Mouse (Mus musculus): ENCODE data around the gene Pou5f1. TPM values are rescaled to one million over a fixed set of nuclear protein-coding genes. Genes with fewer than 3 reads are reported as not detected.

The Pou5f1 gene
- polyA plus RNA-seq, 1 experiment from 2014 or later = not detected

DNA sequence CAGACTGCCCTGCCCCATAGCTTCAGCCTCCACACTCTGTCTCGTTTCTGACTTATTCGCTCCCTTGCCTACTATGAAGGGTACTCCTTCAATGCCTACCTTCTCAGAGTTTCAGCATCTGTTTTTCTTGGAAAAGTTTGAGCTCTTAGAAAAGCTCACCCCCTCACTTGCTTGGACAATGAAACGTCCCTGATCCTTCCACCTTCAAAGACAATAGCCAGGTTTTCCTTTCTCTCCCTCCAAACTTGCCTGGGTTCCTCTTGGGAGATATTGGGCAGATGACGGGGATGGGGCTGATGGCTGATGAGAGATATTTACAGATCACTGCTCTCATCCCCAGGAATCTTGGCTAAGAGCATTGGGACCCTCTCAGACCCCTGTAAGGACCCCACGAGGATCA, 48.5 kb downstream of the Pou5f1 start:
- ATAC-seq = no peak
- H3K27ac ChIP-seq (ENCODE audit: low read depth, low read length) = no peak overlapping the region
- no peak overlapping the region for H3K4me2 ChIP-seq (ENCODE audit: low read length)
- no peaks in the 10 kb centered on the region for H3K36me3 ChIP-seq (ENCODE audit: control insufficient read depth, insufficient read depth, low read length)
- H3K27me3 ChIP-seq (replicated peaks; ENCODE audit: control insufficient read depth, insufficient read depth, low read length) = no peaks in the 10 kb centered on the region
- H3K4me3 ChIP-seq (ENCODE audit: low read length) = no peak overlapping the region
- no peak overlapping the region for H3K9ac ChIP-seq (ENCODE audit: low read depth, low read length)
- no peaks in the 10 kb centered on the region for H3K4me1 ChIP-seq (ENCODE audit: control insufficient read depth, insufficient read depth, low read depth, low read length)
- 83% methylated on average over 5 of the region's 5 CpGs for WGBS
- no peaks in the 10 kb centered on the region for H3K9me3 ChIP-seq (ENCODE audit: control insufficient read depth, low read length)

GRCm38 (mm10) chr17:35554761-35555397, 49.1 kb downstream of the Pou5f1 start:
- ATAC-seq = no peak
- Histone ChIP-seq H3K27ac (ENCODE audit: low read depth, low read length) (no peak overlapping the region), H3K9ac (ENCODE audit: low read depth, low read length) (no peak overlapping the region), H3K36me3 (ENCODE audit: control insufficient read depth, insufficient read depth, low read length) (no peaks in the 10 kb centered on the region), H3K27me3 (replicated peaks; ENCODE audit: control insufficient read depth, insufficient read depth, low read length) (no peaks in the 10 kb centered on the region), H3K4me1 (ENCODE audit: control insufficient read depth, insufficient read depth, low read depth, low read length) (no peaks in the 10 kb centered on the region), H3K9me3 (ENCODE audit: control insufficient read depth, low read length) (no peaks in the 10 kb centered on the region), H3K4me3 (ENCODE audit: low read length) (no peak overlapping the region), H3K4me2 (ENCODE audit: low read length) (no peak overlapping the region)
- WGBS = 92% methylated on average over 18 of the region's 18 CpGs

DNA sequence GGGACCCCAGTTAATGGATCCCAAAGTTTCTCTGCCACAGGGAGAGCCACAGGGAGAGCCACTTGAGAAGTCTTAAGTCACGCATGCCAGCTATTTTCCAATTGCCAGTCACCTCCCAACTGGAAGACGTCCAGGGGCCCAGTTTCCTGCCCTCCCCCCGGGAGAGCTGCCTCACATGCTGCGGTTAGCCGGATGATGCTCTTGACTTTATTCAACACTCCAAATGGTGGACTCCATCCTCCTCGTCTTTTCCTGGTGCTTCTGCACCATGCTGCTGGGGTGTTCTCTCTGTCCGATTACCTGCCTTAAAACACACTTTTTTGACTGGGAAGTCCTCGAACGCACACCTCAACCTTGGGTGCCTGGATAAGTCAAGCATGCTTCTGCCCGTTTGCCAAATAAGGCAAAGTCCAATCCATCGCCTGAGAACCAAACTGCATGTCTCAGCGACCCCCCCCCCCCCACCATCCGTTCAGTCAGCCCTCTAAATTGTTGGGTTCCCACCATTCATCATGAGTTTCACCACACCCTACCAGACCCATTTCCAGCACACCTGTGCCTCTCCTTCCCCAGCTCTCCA, 50.5 kb downstream of the Pou5f1 start:
- Histone ChIP-seq H3K9me3 (ENCODE audit: control insufficient read depth, low read length) (no peaks in the 10 kb centered on the region), H3K27me3 (replicated peaks; ENCODE audit: control insufficient read depth, insufficient read depth, low read length) (no peaks in the 10 kb centered on the region), H3K4me3 (ENCODE audit: low read length) (no peak overlapping the region), H3K4me2 (ENCODE audit: low read length) (no peak overlapping the region), H3K9ac (ENCODE audit: low read depth, low read length) (no peak overlapping the region), H3K4me1 (ENCODE audit: control insufficient read depth, insufficient read depth, low read depth, low read length) (no peaks in the 10 kb centered on the region), H3K27ac (ENCODE audit: low read depth, low read length) (no peak overlapping the region), H3K36me3 (ENCODE audit: control insufficient read depth, insufficient read depth, low read length) (no peaks in the 10 kb centered on the region)
- no peak for ATAC-seq
- WGBS = 90% methylated on average over 12 of the region's 13 CpGs

DNA sequence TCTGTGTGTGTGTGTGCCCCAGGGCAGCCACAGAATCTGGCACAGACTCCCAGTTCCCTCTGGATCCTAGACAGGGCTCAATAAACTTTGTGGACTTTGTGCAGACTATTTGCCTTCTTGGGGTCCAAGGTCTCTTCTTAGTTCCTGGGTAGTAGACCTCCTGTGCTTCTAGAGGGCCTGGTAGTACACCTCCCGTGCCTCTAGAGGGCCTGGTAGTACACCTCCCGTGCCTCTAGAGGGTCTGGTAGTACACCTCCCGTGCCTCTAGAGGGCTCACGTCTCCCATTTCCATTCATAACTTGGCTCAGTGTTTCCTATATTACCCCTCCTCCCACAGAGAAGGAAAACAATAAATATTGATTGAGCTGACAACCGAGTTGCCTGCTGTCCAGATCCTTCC, 51.0 kb downstream of the Pou5f1 start:
- WGBS = 28% methylated on average over 5 of the region's 5 CpGs

DNA sequence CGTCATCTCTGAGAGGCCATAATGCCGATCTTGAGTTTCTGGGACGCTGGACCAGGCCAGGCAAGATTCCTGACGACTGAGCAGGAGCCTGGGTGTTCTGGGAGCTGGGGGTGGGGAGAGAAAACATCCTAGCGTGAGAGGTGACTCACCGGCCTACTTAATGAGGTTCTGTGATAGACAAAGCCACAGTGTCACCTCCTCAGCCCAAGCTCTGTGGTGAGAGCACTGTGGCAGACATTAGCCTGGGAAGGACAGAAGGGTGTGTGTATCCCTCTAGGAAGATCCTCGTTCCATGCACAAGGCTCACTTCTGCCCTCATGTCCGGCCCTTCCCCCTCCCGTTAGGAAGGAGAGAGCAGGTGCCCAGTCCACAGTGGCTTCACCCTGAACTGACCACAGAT, 51.5 kb downstream of the Pou5f1 start:
- no peaks in the 10 kb centered on the region for H3K36me3 ChIP-seq (ENCODE audit: control insufficient read depth, insufficient read depth, low read length)
- H3K9me3 ChIP-seq (ENCODE audit: control insufficient read depth, low read length) = no peaks in the 10 kb centered on the region
- ATAC-seq = no peak
- no peaks in the 10 kb centered on the region for H3K4me1 ChIP-seq (ENCODE audit: control insufficient read depth, insufficient read depth, low read depth, low read length)
- H3K9ac ChIP-seq (ENCODE audit: low read depth, low read length) = no peak overlapping the region
- no peak overlapping the region for H3K27ac ChIP-seq (ENCODE audit: low read depth, low read length)
- H3K4me2 ChIP-seq (ENCODE audit: low read length) = no peak overlapping the region
- no peaks in the 10 kb centered on the region for H3K27me3 ChIP-seq (replicated peaks; ENCODE audit: control insufficient read depth, insufficient read depth, low read length)
- H3K4me3 ChIP-seq (ENCODE audit: low read length) = no peak overlapping the region
- 81% methylated on average over 9 of the region's 9 CpGs for WGBS

More for the DNA sequence above, 51.0 kb downstream of the Pou5f1 start:
- Histone ChIP-seq H3K4me1 (ENCODE audit: control insufficient read depth, insufficient read depth, low read depth, low read length) (no peaks in the 10 kb centered on the region), H3K36me3 (ENCODE audit: control insufficient read depth, insufficient read depth, low read length) (no peaks in the 10 kb centered on the region), H3K4me3 (ENCODE audit: low read length) (no peak overlapping the region), H3K4me2 (ENCODE audit: low read length) (no peak overlapping the region), H3K9ac (ENCODE audit: low read depth, low read length) (no peak overlapping the region), H3K9me3 (ENCODE audit: control insufficient read depth, low read length) (no peaks in the 10 kb centered on the region), H3K27ac (ENCODE audit: low read depth, low read length) (no peak overlapping the region), H3K27me3 (replicated peaks; ENCODE audit: control insufficient read depth, insufficient read depth, low read length) (no peaks in the 10 kb centered on the region)
- ATAC-seq = no peak

DNA sequence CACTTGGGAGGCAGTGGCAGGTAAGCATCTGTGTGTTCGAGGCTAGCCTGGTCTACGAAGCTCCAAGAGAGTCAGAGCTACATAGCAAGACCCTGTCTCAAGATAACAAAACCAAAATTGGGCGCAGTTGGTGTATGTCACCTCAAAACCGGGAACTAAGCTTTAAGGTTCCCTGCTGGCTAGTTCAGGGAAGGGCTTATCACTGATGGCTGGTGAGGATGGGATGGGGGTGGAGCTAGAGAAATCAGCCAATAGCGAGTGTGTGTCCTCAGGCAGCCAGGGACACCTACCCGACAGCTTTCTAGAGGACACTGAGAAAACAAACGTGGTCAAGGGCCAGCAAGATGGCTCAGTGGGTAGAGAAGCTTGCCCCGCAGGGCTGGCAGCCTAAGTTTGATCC, 52.4 kb downstream of the Pou5f1 start:
- no peaks in the 10 kb centered on the region for H3K4me1 ChIP-seq (ENCODE audit: control insufficient read depth, insufficient read depth, low read depth, low read length)
- no peak for ATAC-seq
- H3K4me2 ChIP-seq (ENCODE audit: low read length) = no peak overlapping the region
- no peaks in the 10 kb centered on the region for H3K9me3 ChIP-seq (ENCODE audit: control insufficient read depth, low read length)
- 68% methylated on average over 8 of the region's 8 CpGs for WGBS
- H3K27ac ChIP-seq (ENCODE audit: low read depth, low read length) = no peak overlapping the region
- H3K27me3 ChIP-seq (replicated peaks; ENCODE audit: control insufficient read depth, insufficient read depth, low read length) = no peaks in the 10 kb centered on the region
- no peak overlapping the region for H3K4me3 ChIP-seq (ENCODE audit: low read length)
- no peaks in the 10 kb centered on the region for H3K36me3 ChIP-seq (ENCODE audit: control insufficient read depth, insufficient read depth, low read length)
- H3K9ac ChIP-seq (ENCODE audit: low read depth, low read length) = no peak overlapping the region

Other genes with a start within 250 kb of the Pou5f1 start
- gene H2-D1, start 243.3 kb upstream of the Pou5f1 start, polyA plus RNA-seq (2015; fragmentation: Nextera tagmentation; extraction: Ambion mirVana) = 125 and 134 TPM in 2 replicates
- 0.64 and 0.67 TPM in 2 replicates for gene H2-Q1, start 185.6 kb upstream of the Pou5f1 start, polyA plus RNA-seq (2015; fragmentation: Nextera tagmentation; extraction: Ambion mirVana)
- 3.7 and 6.3 TPM in 2 replicates for gene H2-Q2, start 163.8 kb upstream of the Pou5f1 start, polyA plus RNA-seq (2015; fragmentation: Nextera tagmentation; extraction: Ambion mirVana)
- 0.89 TPM in 2 replicates for gene H2-Q4, start 126.4 kb upstream of the Pou5f1 start, polyA plus RNA-seq (2015; fragmentation: Nextera tagmentation; extraction: Ambion mirVana)
- 1.1 and 1.2 TPM in 2 replicates for gene H2-Q6, start 81.2 kb upstream of the Pou5f1 start, polyA plus RNA-seq (2015; fragmentation: Nextera tagmentation; extraction: Ambion mirVana)
- 4.3 and 4.8 TPM in 2 replicates for gene H2-Q7, start 66.9 kb upstream of the Pou5f1 start, polyA plus RNA-seq (2015; fragmentation: Nextera tagmentation; extraction: Ambion mirVana)
- gene H2-Q10, start 35.9 kb upstream of the Pou5f1 start, polyA plus RNA-seq (2015; fragmentation: Nextera tagmentation; extraction: Ambion mirVana) = 0.11 and 0.21 TPM in 2 replicates
- 16.4 and 21.2 TPM in 2 replicates for gene Tcf19, start 10.8 kb downstream of the Pou5f1 start, polyA plus RNA-seq (2015; fragmentation: Nextera tagmentation; extraction: Ambion mirVana)
- 5.8 and 6.3 TPM in 2 replicates for gene Cchcr1, start 11.1 kb downstream of the Pou5f1 start, polyA plus RNA-seq (2015; fragmentation: Nextera tagmentation; extraction: Ambion mirVana)
- gene Psors1c2, start 27.2 kb downstream of the Pou5f1 start, polyA plus RNA-seq (2015; fragmentation: Nextera tagmentation; extraction: Ambion mirVana) = 0.94 and 1.1 TPM in 2 replicates
- 0.19 and 0.28 TPM in 2 replicates for gene Cdsn, start 46.1 kb downstream of the Pou5f1 start, polyA plus RNA-seq (2015; fragmentation: Nextera tagmentation; extraction: Ambion mirVana)
- gene 2300002M23Rik, start 61.4 kb downstream of the Pou5f1 start, polyA plus RNA-seq (2015; fragmentation: Nextera tagmentation; extraction: Ambion mirVana) = 0.11 and 0.12 TPM in 2 replicates
- not detected in 2 replicates for gene Sfta2, start 95.5 kb downstream of the Pou5f1 start, polyA plus RNA-seq (2015; fragmentation: Nextera tagmentation; extraction: Ambion mirVana)
- gene Gm9573, start 120.6 kb downstream of the Pou5f1 start, polyA plus RNA-seq (2015; fragmentation: Nextera tagmentation; extraction: Ambion mirVana) = not detected in 2 replicates
- gene Mucl3, start 137.7 kb downstream of the Pou5f1 start, polyA plus RNA-seq (2015; fragmentation: Nextera tagmentation; extraction: Ambion mirVana) = not detected in 2 replicates
- 16.7 and 17.9 TPM in 2 replicates for gene Vars2, start 161.6 kb downstream of the Pou5f1 start, polyA plus RNA-seq (2015; fragmentation: Nextera tagmentation; extraction: Ambion mirVana)
- 27.8 and 28.1 TPM in 2 replicates for gene Gtf2h4, start 167.7 kb downstream of the Pou5f1 start, polyA plus RNA-seq (2015; fragmentation: Nextera tagmentation; extraction: Ambion mirVana)
- gene Ddr1, start 198.6 kb downstream of the Pou5f1 start, polyA plus RNA-seq (2015; fragmentation: Nextera tagmentation; extraction: Ambion mirVana) = 87.1 and 106 TPM in 2 replicates